Mouse (Mus musculus) ES-E14 (cell line): ENCODE data around the gene Il21r.

Source experiments
- CHD2 ChIP-seq: IDR thresholded peaks from 2 replicates; pipeline ENCODE4 v1.6.1; 2014; ENCODE audit warnings: mild to moderate bottlenecking, low read depth, low read length, inconsistent platforms
- ZNF384 ChIP-seq: IDR thresholded peaks from 2 replicates; pipeline ENCODE4 v1.6.1; 2012; ENCODE audit warnings: low read depth, low read length, inconsistent platforms

DNA sequence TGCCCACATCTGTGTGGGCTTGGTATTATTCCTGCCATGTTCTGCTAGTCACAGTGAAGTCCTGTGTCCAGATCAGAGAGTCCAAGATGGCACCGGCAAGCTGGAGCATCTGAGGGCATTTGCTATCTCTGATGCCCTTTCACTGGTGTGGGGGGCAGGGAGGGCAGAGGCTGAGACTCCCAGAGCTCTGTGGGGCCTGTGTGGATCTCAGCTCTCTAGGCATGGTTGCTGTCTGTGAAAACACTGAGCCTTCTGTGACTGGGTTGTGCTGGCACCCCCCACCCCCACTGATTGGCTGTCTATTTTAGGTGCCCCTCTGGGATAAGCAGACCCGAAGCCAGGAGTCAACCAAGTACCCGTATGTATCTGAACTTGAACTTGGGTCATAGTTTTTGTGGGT is 28.4 kb upstream of the Il21r start:
- TF ChIP-seq ZNF384 = no peak
- no peak for TF ChIP-seq CHD2
